9 mouse cellular contexts compared by ENCODE assay signal in genomic region chr11:3853481-3854034, GRCm38 (mm10). TPM values are rescaled to one million over a fixed set of nuclear protein-coding genes. Genes with fewer than 3 reads are reported as not detected.
DNase-seq lines count a peak whose midpoint lies in the region; ATAC-seq and TF ChIP-seq lines count a peak whose summit lies in the region.
"Had no signal": no experiment of that assay in that cellular context is flagged by ENCODE, and none has a peak within 500 bp of the region (broad histone marks: within the 10 kb centered on the region; RNA-seq: fewer than 3 reads in every experiment).

No protein-coding gene starts in this region.

- H3K9ac ChIP-seq in forebrain, postnatal 0 days = no peak overlapping the region
- H3K9ac ChIP-seq in neural tube, embryonic 15.5 days (replicated peaks) = no peak overlapping the region
- H3K9ac ChIP-seq: limb, embryonic 12.5 days had no signal

- no peak overlapping the region for H3K4me3 ChIP-seq in C2C12 (ENCODE audit: insufficient read depth, poor library complexity, severe bottlenecking)
- H3K4me3 ChIP-seq in forebrain, postnatal 0 days (ENCODE audit: low read depth, low read length) = no peak overlapping the region
- no peak overlapping the region for H3K4me3 ChIP-seq in layer of hippocampus, adult 2 months
- no peak overlapping the region for H3K4me3 ChIP-seq in neural tube, embryonic 15.5 days (replicated peaks)
- H3K4me3 ChIP-seq: limb, embryonic 12.5 days had no signal

- H3ac ChIP-seq in C2C12 (ENCODE audit: control insufficient read depth, insufficient read length, low read depth) = no peak overlapping the region

- no peaks in the 10 kb centered on the region for H3K36me3 ChIP-seq in C2C12 (ENCODE audit: control insufficient read depth, insufficient read depth)
- H3K36me3 ChIP-seq in forebrain, postnatal 0 days (ENCODE audit: insufficient read depth) = no peaks in the 10 kb centered on the region
- no peaks in the 10 kb centered on the region for H3K36me3 ChIP-seq in neural tube, embryonic 15.5 days
- H3K36me3 ChIP-seq: limb, embryonic 12.5 days had no signal

- H3K9me3 ChIP-seq in forebrain, postnatal 0 days (ENCODE audit: low read length) = no peaks in the 10 kb centered on the region
- H3K9me3 ChIP-seq in neural tube, embryonic 15.5 days (replicated peaks) = no peaks in the 10 kb centered on the region

- peak; percentile 96 for ATAC-seq in forebrain, postnatal 0 days
- peak; percentile 77; the same call in 1 of the 2 replicates for ATAC-seq in neural tube, embryonic 15.5 days (ENCODE audit: low FRiP score)

- no peaks in the 10 kb centered on the region for H3K27me3 ChIP-seq in C2C12 (ENCODE audit: control insufficient read depth, insufficient read depth, insufficient read length)
- H3K27me3 ChIP-seq in forebrain, postnatal 0 days (ENCODE audit: insufficient read depth, low read length) = no peaks in the 10 kb centered on the region
- H3K27me3 ChIP-seq in neural tube, embryonic 15.5 days (replicated peaks) = no peaks in the 10 kb centered on the region
- H3K27me3 ChIP-seq: limb, embryonic 12.5 days had no signal

- H3K4me1 ChIP-seq in forebrain, postnatal 0 days (ENCODE audit: insufficient read depth) = no peaks in the 10 kb centered on the region
- H3K4me1 ChIP-seq in neural tube, embryonic 15.5 days = 0 out of 2 replicates have a peak, but pooled peaks cover 9% of the 10 kb centered on the region
- H3K4me1 ChIP-seq: limb, embryonic 12.5 days had no signal

- H3K27ac ChIP-seq in forebrain, postnatal 0 days (ENCODE audit: low read depth, low read length) = peak overlapping the region; percentile 42; the same call in 1 of the 2 replicates
- H3K27ac ChIP-seq in layer of hippocampus, adult 2 months = peak overlapping the region; percentile 81
- H3K27ac ChIP-seq in neural tube, embryonic 15.5 days (replicated peaks) = peak overlapping the region; percentile 60
- H3K27ac ChIP-seq: limb, embryonic 12.5 days had no signal

- no peak overlapping the region for H3K4me2 ChIP-seq in forebrain, postnatal 0 days (ENCODE audit: low read depth)
- H3K4me2 ChIP-seq in neural tube, embryonic 15.5 days = no peak overlapping the region
- H3K4me2 ChIP-seq: limb, embryonic 12.5 days had no signal

- H3K79me2 ChIP-seq in C2C12 (ENCODE audit: control insufficient read depth, insufficient read depth) = no peaks in the 10 kb centered on the region

- TF ChIP-seq CTCF in C2C12 (IDR thresholded peaks at IDR 0.05; ENCODE audit: control insufficient read depth, insufficient read depth, insufficient read length) = no peak
- TF ChIP-seq CTCF in forebrain, postnatal 0 days (IDR thresholded peaks at IDR 0.05; ENCODE audit: low read depth) = no peak
- TF ChIP-seq CTCF in layer of hippocampus, adult 2 months (conservative IDR thresholded peaks at IDR 0.05) = no peak

- peak; percentile 67 for DNase-seq in adrenal gland, adult 2 months
- peak; percentile 85 for DNase-seq in forebrain, postnatal 0 days
- peak; percentile 87 to 88 for DNase-seq in layer of hippocampus, adult 2 months (ENCODE audit: low spot score in 2 of 2)
- DNase-seq in kidney, adult 9 months = no peak
- no peak for DNase-seq in ovary, postnatal 14 days (ENCODE audit: low spot score)
- DNase-seq in kidney, adult 11 months = no peak

- WGBS in forebrain, postnatal 0 days = 37% methylated on average over 5 of the region's 5 CpGs
- WGBS in neural tube, embryonic 15.5 days = 41% methylated on average over 5 of the region's 5 CpGs

- no peaks in the 10 kb centered on the region for H3K79me3 ChIP-seq in C2C12 (ENCODE audit: low read depth)

TF ChIP-seq in C2C12, 6 proteins besides CTCF, POLR2A, EP300 and RAD21:
- TF ChIP-seq CEBPB (IDR thresholded peaks at IDR 0.05; ENCODE audit: low read depth) (peak; percentile 92), MYOG (IDR thresholded peaks at IDR 0.05; ENCODE audit: control insufficient read depth, extremely low read depth, insufficient read length) (no peak), MYOD1 (IDR thresholded peaks at IDR 0.05; ENCODE audit: control insufficient read depth, insufficient read length, low read depth) (peak; percentile 45)

RNA-seq across cellular contexts. Expression of gene Osbp2, which starts 10.1 kb away (rescaled TPM):
- polyA plus RNA-seq in C2C12 (2012; fragmentation: generic; extraction: Trizol) = 2.1 TPM
- total RNA-seq in adrenal gland, adult 2 months (2021) = 1 to 10 TPM; 2.2 to 3.7 TPM
- polyA plus RNA-seq in adrenal gland, adult 2 months (2012; rRNA removed) = 1.9 and 2.2 TPM in 2 replicates
- total RNA-seq in forebrain, postnatal 0 days (2014; rRNA removed) = 48.1 and 63.2 TPM in 2 replicates
- polyA plus RNA-seq in forebrain, postnatal 0 days (2015; fragmentation: Nextera tagmentation; extraction: Ambion mirVana) = 21.3 and 30.8 TPM in 2 replicates
- 10 to 100 TPM; 81.4 to 86.7 TPM for total RNA-seq in layer of hippocampus, adult 2 months (2021)
- 28.8 and 33.9 TPM in 2 replicates for polyA plus RNA-seq in neural tube, embryonic 15.5 days (2015; fragmentation: Nextera tagmentation; extraction: Ambion mirVana)

RNA-seq across cellular contexts. Expression of gene 4921536K21Rik, which starts 41.3 kb away (rescaled TPM):
- 0.89 TPM for polyA plus RNA-seq in C2C12 (2012; fragmentation: generic; extraction: Trizol)
- under 1 TPM; 0.55 to 0.93 TPM for total RNA-seq in adrenal gland, adult 2 months (2021)
- polyA plus RNA-seq in adrenal gland, adult 2 months (2012; rRNA removed) = 0.08 and 0.32 TPM in 2 replicates
- total RNA-seq in forebrain, postnatal 0 days (2014; rRNA removed) = 0.19 and 0.31 TPM in 2 replicates
- 0.33 and 0.56 TPM in 2 replicates for polyA plus RNA-seq in forebrain, postnatal 0 days (2015; fragmentation: Nextera tagmentation; extraction: Ambion mirVana)
- total RNA-seq in layer of hippocampus, adult 2 months (2021) = under 1 TPM; 0.39 to 0.41 TPM
- polyA plus RNA-seq in neural tube, embryonic 15.5 days (2015; fragmentation: Nextera tagmentation; extraction: Ambion mirVana) = 0.38 and 0.49 TPM in 2 replicates

RNA-seq across cellular contexts. Expression of gene Dusp18, which starts 41.5 kb away (rescaled TPM):
- polyA plus RNA-seq in C2C12 (2012; fragmentation: generic; extraction: Trizol) = 9.9 TPM
- 1 to 10 TPM; 3.9 to 9.4 TPM for total RNA-seq in adrenal gland, adult 2 months (2021)
- 2.7 and 3.9 TPM in 2 replicates for polyA plus RNA-seq in adrenal gland, adult 2 months (2012; rRNA removed)
- 19.5 and 25.3 TPM in 2 replicates for total RNA-seq in forebrain, postnatal 0 days (2014; rRNA removed)
- 20.0 and 33.6 TPM in 2 replicates for polyA plus RNA-seq in forebrain, postnatal 0 days (2015; fragmentation: Nextera tagmentation; extraction: Ambion mirVana)
- total RNA-seq in layer of hippocampus, adult 2 months (2021) = 10 to 100 TPM; 24.6 to 26.0 TPM
- 21.9 and 22.2 TPM in 2 replicates for polyA plus RNA-seq in neural tube, embryonic 15.5 days (2015; fragmentation: Nextera tagmentation; extraction: Ambion mirVana)

Comparison
In these comparisons a context has a peak if more than half of its experiments do, and no peak if none do; other contexts are left out.
1. DNase-seq: peak in adrenal gland, adult 2 months (single experiment), forebrain, postnatal 0 days (single experiment) and layer of hippocampus, adult 2 months (2 of 2); none in kidney, adult 9 months (single experiment), ovary, postnatal 14 days (single experiment) and kidney, adult 11 months (single experiment).
2. Peak in every context shown above with its lines, with median percentiles within 50 percentile points of each other: H3K27ac ChIP-seq.